18 mouse cellular contexts compared by ENCODE assay signal in genomic region chr11:118312132-118312723, GRCm38 (mm10). TPM values are rescaled to one million over a fixed set of nuclear protein-coding genes. Genes with fewer than 3 reads are reported as not detected.
"Had no signal": no experiment of that assay in that cellular context is flagged by ENCODE, and none has a peak within 500 bp of the region (broad histone marks: within the 10 kb centered on the region; RNA-seq: fewer than 3 reads in every experiment).

No protein-coding gene starts in this region.

- H3K4me1 ChIP-seq: intestine, embryonic 15.5 days; limb, embryonic 13.5 days; lung, embryonic 15.5 days; midbrain, embryonic 15.5 days; neural tube, embryonic 13.5 days; stomach, embryonic 15.5 days had no signal

- ATAC-seq: intestine, embryonic 15.5 days; midbrain, embryonic 15.5 days had no signal

- H3K27ac ChIP-seq: intestine, embryonic 15.5 days; layer of hippocampus, adult 2 months; limb, embryonic 13.5 days; liver, embryonic 14.5 days; lung, embryonic 15.5 days; midbrain, embryonic 15.5 days; neural tube, embryonic 13.5 days; stomach, embryonic 15.5 days had no signal

- DNase-seq: kidney, adult 8-10 months; kidney, postnatal 4 days; left cerebral cortex, postnatal 4 days; lung, postnatal 14 days; retina, postnatal 1 day; thymus, adult 2 months; thymus, postnatal 25 days had no signal

- H3K4me2 ChIP-seq: intestine, embryonic 15.5 days; limb, embryonic 13.5 days; lung, embryonic 15.5 days; midbrain, embryonic 11.5 days; midbrain, embryonic 15.5 days; neural tube, embryonic 13.5 days; stomach, embryonic 15.5 days had no signal

- H3K27me3 ChIP-seq: intestine, embryonic 15.5 days; limb, embryonic 13.5 days; lung, embryonic 15.5 days; midbrain, embryonic 15.5 days; neural tube, embryonic 13.5 days; stomach, embryonic 15.5 days had no signal

- H3K9me3 ChIP-seq: intestine, embryonic 15.5 days; lung, embryonic 15.5 days; midbrain, embryonic 15.5 days; neural tube, embryonic 13.5 days had no signal

- H3K9ac ChIP-seq: intestine, embryonic 15.5 days; limb, embryonic 13.5 days; liver, embryonic 14.5 days; lung, embryonic 15.5 days; midbrain, embryonic 15.5 days; neural tube, embryonic 13.5 days; stomach, embryonic 15.5 days had no signal

- H3K4me3 ChIP-seq: intestine, embryonic 15.5 days; layer of hippocampus, adult 2 months; limb, embryonic 13.5 days; lung, embryonic 15.5 days; megakaryocyte, embryonic 14.5 days; midbrain, embryonic 15.5 days; neural tube, embryonic 13.5 days; stomach, embryonic 15.5 days had no signal

RNA-seq across cellular contexts. Expression of gene Cep295nl, which starts 30.1 kb away (rescaled TPM):
- polyA plus RNA-seq: spleen, adult 2 months had no signal
